Mouse (Mus musculus): Measurements from ENCODE around the gene Krcc1.
A peak's percentile ranks its signal among the peaks of the same experiment; 100 is the strongest.
"Not testable (repeated sequence)": the region's sequence is repeated elsewhere in the genome, so short reads cannot be mapped to it uniquely, and the experiment has no call there.

Gene Krcc1

GRCm38 (mm10) chr6:71262142-71262833 is 9.2 kb upstream of the Krcc1 start:
- DNase-seq = no peak

- not testable (repeated sequence) for DNase-seq
Measured at GRCm38 (mm10) chr6:71267603-71268002, 3.9 kb upstream of the Krcc1 start.

- no peak for DNase-seq
Measured at GRCm38 (mm10) chr6:71268929-71269685, 2.4 kb upstream of the Krcc1 start.

GRCm38 (mm10) chr6:71269686-71270050 is 1.8 kb upstream of the Krcc1 start:
- DNase-seq = not testable (repeated sequence)

GRCm38 (mm10) chr6:71270301-71271056 is 998 bp upstream of the Krcc1 start:
- peak; percentile 33 to 37 for DNase-seq

- DNase-seq = no peak
Measured at GRCm38 (mm10) chr6:71271057-71271388, 454 bp upstream of the Krcc1 start.

- DNase-seq = no peak
Measured at GRCm38 (mm10) chr6:71272316-71272741, 852 bp downstream of the Krcc1 start.

GRCm38 (mm10) chr6:71273715-71274114 is 2.2 kb downstream of the Krcc1 start:
- DNase-seq = no peak

- DNase-seq = no peak
Measured at GRCm38 (mm10) chr6:71274621-71275020, 3.1 kb downstream of the Krcc1 start.

- no peak for DNase-seq
Measured at GRCm38 (mm10) chr6:71279418-71279817, 7.9 kb downstream of the Krcc1 start.

GRCm38 (mm10) chr6:71293509-71293908 is 22.0 kb downstream of the Krcc1 start:
- no peak for DNase-seq

- DNase-seq = no peak
Measured at GRCm38 (mm10) chr6:71295303-71295702, 23.8 kb downstream of the Krcc1 start.

GRCm38 (mm10) chr6:71298051-71298450 is 26.6 kb downstream of the Krcc1 start:
- DNase-seq = no peak

- DNase-seq = peak; percentile 23
Measured at GRCm38 (mm10) chr6:71298751-71299150, 27.3 kb downstream of the Krcc1 start.

GRCm38 (mm10) chr6:71302097-71302731 is 30.7 kb downstream of the Krcc1 start:
- DNase-seq = no peak

- no peak for DNase-seq
Measured at GRCm38 (mm10) chr6:71307486-71307885, 36.0 kb downstream of the Krcc1 start.

GRCm38 (mm10) chr6:71321826-71322283 is 50.4 kb downstream of the Krcc1 start, which contains the start of gene Smyd1:
Gene Smyd1, minus strand, starts transcription at chr6:71322233.
- DNase-seq = no peak

GRCm38 (mm10) chr6:71322491-71322921 is 51.0 kb downstream of the Krcc1 start, which contains the start of gene Cd8b1:
Gene Cd8b1, plus strand, starts transcription at chr6:71322788.
- DNase-seq = no peak

- DNase-seq = no peak
Measured at GRCm38 (mm10) chr6:71324816-71325215, 53.3 kb downstream of the Krcc1 start.

- no peak for DNase-seq
Measured at GRCm38 (mm10) chr6:71329881-71330280, 58.4 kb downstream of the Krcc1 start.

- DNase-seq = no peak
Measured at GRCm38 (mm10) chr6:71330486-71330885, 59.0 kb downstream of the Krcc1 start.

- DNase-seq = not testable (repeated sequence)
Measured at GRCm38 (mm10) chr6:71331491-71331890, 60.0 kb downstream of the Krcc1 start.

Data from cerebellum, postnatal 36 days (tissue).